Mouse (Mus musculus): ENCODE data around the gene Clip2. TPM values are rescaled to one million over a fixed set of nuclear protein-coding genes. Genes with fewer than 3 reads are reported as not detected.
A peak's percentile ranks its signal among the peaks of the same experiment; 100 is the strongest.

Gene Clip2
- polyA plus RNA-seq, 1 experiment from 2014 or later = 11.2 TPM

- 79% methylated on average over 6 of the region's 6 CpGs for WGBS
- peaks cover 3% of the 10 kb centered on the region; the same call in 1 of the 2 replicates for H3K9me3 ChIP-seq
- no peak for ATAC-seq (ENCODE audit: low FRiP score, low read depth)
- peaks cover 13% of the 10 kb centered on the region for H3K36me3 ChIP-seq
- H3K4me2 ChIP-seq (replicated peaks) = no peak overlapping the region
- no peak overlapping the region for H3K9ac ChIP-seq
- no peaks in the 10 kb centered on the region for H3K27me3 ChIP-seq (replicated peaks)
- H3K27ac ChIP-seq = no peak overlapping the region
- H3K4me3 ChIP-seq = no peak overlapping the region
- H3K4me1 ChIP-seq = peaks cover 23% of the 10 kb centered on the region
Observed at GRCm38 (mm10) chr5:134540881-134541280, 11.4 kb downstream of the Clip2 start.

DNA sequence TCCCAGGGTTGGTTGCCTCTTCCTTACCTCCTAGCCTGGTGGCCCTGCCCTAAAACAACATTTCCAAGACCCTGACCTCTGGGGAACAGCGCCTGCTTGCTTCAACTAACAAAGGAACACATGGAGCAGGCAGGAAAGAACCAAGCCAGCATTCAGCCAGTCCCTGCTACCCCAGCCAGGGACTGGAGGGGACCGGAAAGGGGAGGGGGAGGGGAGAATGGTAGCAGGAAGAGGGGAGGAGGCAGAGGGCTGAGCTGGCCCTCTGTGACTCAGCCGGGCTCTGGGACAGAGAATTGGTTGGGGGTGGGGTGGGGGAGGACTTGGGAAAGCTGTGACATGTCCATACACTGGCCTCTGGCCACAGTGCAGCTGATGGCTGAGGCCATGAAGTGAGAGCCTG is 12.3 kb downstream of the Clip2 start:
- no peak overlapping the region for H3K4me3 ChIP-seq
- 8% methylated on average over 3 of the region's 3 CpGs for WGBS
- 0 out of 2 replicates have a peak overlapping the region, but pooled peaks have one; percentile 3 for H3K4me2 ChIP-seq (replicated peaks)
- H3K27me3 ChIP-seq (replicated peaks) = no peaks in the 10 kb centered on the region
- no peak overlapping the region for H3K9ac ChIP-seq
- H3K4me1 ChIP-seq = peaks cover 23% of the 10 kb centered on the region
- peaks cover 21% of the 10 kb centered on the region for H3K36me3 ChIP-seq
- peaks cover 3% of the 10 kb centered on the region; the same call in 1 of the 2 replicates for H3K9me3 ChIP-seq
- H3K27ac ChIP-seq = peak overlapping the region; percentile 46
- ATAC-seq (ENCODE audit: low FRiP score, low read depth) = no peak

DNA sequence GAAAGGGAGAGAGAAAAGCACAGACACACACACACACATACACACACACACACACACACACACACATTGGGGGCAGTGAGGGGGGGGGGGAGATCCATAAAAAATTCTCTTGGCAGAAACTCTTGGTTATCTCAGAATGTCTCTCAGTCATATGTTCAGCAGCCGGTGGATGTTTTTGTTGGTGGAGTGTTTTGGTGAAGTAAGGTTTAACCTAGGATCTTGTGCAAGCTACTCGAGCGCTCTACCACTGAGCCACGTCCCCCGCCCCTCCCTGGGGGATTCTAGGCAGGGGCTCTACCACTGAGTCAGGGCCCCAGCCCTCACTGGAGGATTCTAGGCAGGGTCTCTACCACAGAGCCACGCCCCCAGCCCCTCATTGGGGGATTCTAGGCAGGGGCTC is 16.2 kb downstream of the Clip2 start:
- Histone ChIP-seq H3K9ac (no peak overlapping the region), H3K27me3 (replicated peaks) (no peaks in the 10 kb centered on the region), H3K4me3 (no peak overlapping the region), H3K36me3 (peaks cover 51% of the 10 kb centered on the region), H3K27ac (no peak overlapping the region), H3K4me1 (peaks cover 12% of the 10 kb centered on the region), H3K9me3 (peaks cover 3% of the 10 kb centered on the region; the same call in 1 of the 2 replicates), H3K4me2 (replicated peaks) (no peak overlapping the region)
- WGBS = 93% methylated on average over 6 of the region's 6 CpGs
- no peak for ATAC-seq (ENCODE audit: low FRiP score, low read depth)

DNA sequence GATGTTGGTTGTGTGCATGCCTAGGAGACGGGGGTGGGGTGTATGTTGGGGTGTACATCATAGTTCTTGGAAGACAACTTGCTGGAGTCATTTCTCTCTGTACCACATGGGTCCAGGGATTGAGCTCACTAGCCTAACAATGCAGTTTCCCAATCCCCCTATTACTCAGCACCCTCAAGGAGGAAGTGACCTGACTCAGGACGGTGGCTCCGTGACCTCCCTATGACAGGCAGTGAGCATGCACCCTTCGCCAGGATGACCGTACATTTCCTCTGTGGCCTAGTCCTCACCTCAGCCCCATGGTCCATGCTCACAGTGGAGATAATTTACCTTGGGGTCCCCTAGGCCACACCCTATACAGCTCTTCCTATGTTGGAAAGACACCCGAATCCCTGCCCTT is 19.8 kb downstream of the Clip2 start:
- Histone ChIP-seq H3K36me3 (peaks cover 46% of the 10 kb centered on the region), H3K4me1 (0 out of 2 replicates have a peak, but pooled peaks cover 8% of the 10 kb centered on the region), H3K9ac (no peak overlapping the region), H3K4me2 (replicated peaks) (no peak overlapping the region), H3K9me3 (no peaks in the 10 kb centered on the region), H3K27ac (no peak overlapping the region), H3K4me3 (no peak overlapping the region), H3K27me3 (replicated peaks) (no peaks in the 10 kb centered on the region)
- ATAC-seq (ENCODE audit: low FRiP score, low read depth) = no peak
- WGBS = 96% methylated on average over 6 of the region's 6 CpGs

DNA sequence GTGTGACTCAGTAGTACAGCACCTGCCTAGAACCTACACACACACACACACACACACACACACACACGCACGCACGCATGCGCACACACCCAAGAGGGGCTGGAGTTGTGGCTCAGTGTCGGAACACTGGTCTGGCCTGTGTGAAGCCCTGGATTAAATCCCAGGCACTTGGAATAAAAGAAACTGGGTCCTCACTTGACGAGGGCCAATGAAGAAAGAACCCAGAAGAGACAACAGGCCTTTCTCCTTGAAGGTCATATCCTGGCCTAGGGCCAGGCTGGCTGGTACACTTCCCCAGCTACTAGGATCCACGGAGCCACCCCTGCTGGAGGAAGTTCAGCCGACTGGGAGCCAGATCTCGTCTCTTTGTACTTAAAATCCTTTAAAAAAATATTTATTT is 20.6 kb downstream of the Clip2 start:
- 91% methylated on average over 9 of the region's 9 CpGs for WGBS

DNA sequence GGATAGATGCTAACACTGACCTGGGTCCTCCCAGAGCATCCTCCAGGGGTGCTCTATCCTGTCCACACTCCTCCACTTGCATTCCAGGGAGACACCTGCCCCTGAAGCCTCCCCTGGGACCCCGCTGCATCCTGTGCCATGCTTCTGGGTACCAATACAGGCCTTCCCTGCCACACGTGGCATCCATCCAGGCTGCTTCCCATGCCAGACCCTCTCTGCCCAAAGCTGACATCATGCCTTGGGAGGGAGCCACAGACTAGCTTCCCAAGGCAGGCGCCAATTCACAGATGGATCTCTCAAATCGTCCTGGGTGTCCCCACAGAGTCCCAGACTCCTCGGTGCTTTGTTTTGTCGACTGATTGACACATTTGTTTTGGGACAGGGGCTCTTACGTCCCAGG is 21.4 kb downstream of the Clip2 start:
- H3K4me2 ChIP-seq (replicated peaks) = no peak overlapping the region
- H3K4me3 ChIP-seq = no peak overlapping the region
- ATAC-seq (ENCODE audit: low FRiP score, low read depth) = no peak
- H3K4me1 ChIP-seq = 0 out of 2 replicates have a peak, but pooled peaks cover 8% of the 10 kb centered on the region
- no peak overlapping the region for H3K9ac ChIP-seq
- H3K27me3 ChIP-seq (replicated peaks) = no peaks in the 10 kb centered on the region
- H3K9me3 ChIP-seq = no peaks in the 10 kb centered on the region
- peaks cover 56% of the 10 kb centered on the region for H3K36me3 ChIP-seq
- 77% methylated on average over 7 of the region's 7 CpGs for WGBS
- no peak overlapping the region for H3K27ac ChIP-seq

More for the DNA sequence above, 20.6 kb downstream of the Clip2 start:
- H3K27ac ChIP-seq = no peak overlapping the region
- H3K4me3 ChIP-seq = no peak overlapping the region
- ATAC-seq (ENCODE audit: low FRiP score, low read depth) = no peak
- no peaks in the 10 kb centered on the region for H3K9me3 ChIP-seq
- H3K36me3 ChIP-seq = peaks cover 48% of the 10 kb centered on the region
- H3K4me1 ChIP-seq = 0 out of 2 replicates have a peak, but pooled peaks cover 8% of the 10 kb centered on the region
- no peak overlapping the region for H3K9ac ChIP-seq
- no peaks in the 10 kb centered on the region for H3K27me3 ChIP-seq (replicated peaks)
- H3K4me2 ChIP-seq (replicated peaks) = no peak overlapping the region

DNA sequence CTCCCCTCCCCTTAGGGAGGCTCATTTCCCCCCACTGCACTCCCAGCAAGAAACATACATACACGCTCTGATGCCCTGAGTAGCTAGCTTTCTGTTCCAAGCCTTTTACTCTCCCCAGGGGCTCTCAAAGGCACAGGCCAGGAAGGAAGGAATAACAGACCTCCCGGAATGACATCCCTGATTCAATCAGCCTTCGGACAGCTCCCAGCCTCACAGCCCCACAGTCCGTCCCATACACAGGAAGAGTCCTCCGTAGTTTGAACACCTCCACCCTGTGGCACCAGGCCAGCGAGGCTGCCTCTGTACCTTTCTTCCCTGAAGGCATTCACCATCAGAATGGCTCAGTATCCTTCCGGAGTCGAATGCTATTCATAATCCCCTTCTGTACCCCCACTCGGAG is 23.7 kb downstream of the Clip2 start:
- H3K36me3 ChIP-seq = peaks cover 45% of the 10 kb centered on the region
- 38% methylated on average over 9 of the region's 9 CpGs for WGBS
- no peak overlapping the region for H3K9ac ChIP-seq
- 0 out of 2 replicates have a peak, but pooled peaks cover 8% of the 10 kb centered on the region for H3K4me1 ChIP-seq
- ATAC-seq (ENCODE audit: low FRiP score, low read depth) = no peak
- H3K27ac ChIP-seq = no peak overlapping the region
- H3K27me3 ChIP-seq (replicated peaks) = no peaks in the 10 kb centered on the region
- H3K4me3 ChIP-seq = no peak overlapping the region
- no peaks in the 10 kb centered on the region for H3K9me3 ChIP-seq
- H3K4me2 ChIP-seq (replicated peaks) = no peak overlapping the region

DNA sequence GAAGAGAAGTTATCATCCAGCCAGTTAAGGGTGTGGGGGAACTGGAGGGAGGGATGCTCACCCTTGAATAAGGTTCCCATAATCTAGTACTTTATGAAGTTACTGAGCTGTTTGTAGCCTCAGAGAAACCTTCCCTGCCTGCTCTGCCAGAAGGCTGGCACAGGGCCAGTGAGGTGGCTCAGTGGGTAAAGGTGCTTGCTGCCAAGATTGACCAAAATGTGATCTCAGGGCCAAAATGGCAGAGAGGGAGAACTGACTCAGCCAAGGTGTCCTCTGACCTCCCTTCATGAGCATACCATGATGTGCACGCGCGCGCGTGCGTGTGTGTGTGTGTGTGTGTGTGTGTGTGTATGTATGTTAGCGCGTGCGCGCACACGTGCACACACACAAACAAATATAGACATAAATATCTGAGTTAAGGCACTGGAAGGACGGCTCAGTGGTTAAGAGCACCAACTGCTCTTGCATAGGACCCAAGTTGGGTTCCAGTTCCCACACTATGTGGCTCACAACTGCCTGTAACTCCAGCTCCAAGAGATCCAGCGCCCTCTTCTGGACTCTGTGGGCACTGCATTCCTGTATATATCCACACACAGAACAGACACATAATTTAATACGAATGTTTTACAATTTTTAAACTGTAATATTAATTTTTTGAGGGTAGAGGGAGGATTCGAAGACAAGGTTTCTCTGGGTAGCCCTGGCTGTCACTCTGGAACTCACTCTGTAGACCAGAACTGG is 26.1 kb downstream of the Clip2 start:
- 93% methylated on average over 15 of the region's 15 CpGs for WGBS

DNA sequence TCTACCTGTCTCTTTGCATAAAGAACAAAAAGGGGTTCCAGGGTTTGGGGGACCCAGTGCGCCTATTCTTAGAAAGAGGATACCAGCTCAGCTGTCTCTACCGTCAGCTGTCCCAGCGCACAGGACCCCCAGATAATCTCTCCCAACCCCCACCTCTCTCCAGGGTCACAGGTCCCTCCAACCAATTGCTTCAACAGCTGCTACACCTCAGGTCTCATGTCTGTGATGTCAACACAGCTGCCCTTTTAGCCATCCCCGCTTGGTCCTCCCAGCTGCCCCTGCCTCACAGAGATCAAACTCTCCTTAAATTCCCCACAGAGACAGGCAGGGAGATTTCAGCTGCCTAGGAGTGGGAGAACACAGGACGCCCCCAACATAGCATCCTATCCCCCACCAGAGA is 28.5 kb downstream of the Clip2 start:
- Histone ChIP-seq H3K4me1 (0 out of 2 replicates have a peak, but pooled peaks cover 7% of the 10 kb centered on the region), H3K27ac (no peak overlapping the region), H3K9ac (no peak overlapping the region), H3K4me2 (replicated peaks) (no peak overlapping the region), H3K36me3 (peaks cover 61% of the 10 kb centered on the region), H3K4me3 (no peak overlapping the region), H3K9me3 (no peaks in the 10 kb centered on the region), H3K27me3 (replicated peaks) (no peaks in the 10 kb centered on the region)
- ATAC-seq (ENCODE audit: low FRiP score, low read depth) = no peak
- 80% methylated on average over 5 of the region's 5 CpGs for WGBS

More for the DNA sequence above, 26.1 kb downstream of the Clip2 start:
- Histone ChIP-seq H3K9ac (no peak overlapping the region), H3K4me3 (no peak overlapping the region), H3K27ac (no peak overlapping the region), H3K4me1 (0 out of 2 replicates have a peak, but pooled peaks cover 8% of the 10 kb centered on the region), H3K9me3 (no peaks in the 10 kb centered on the region), H3K36me3 (peaks cover 48% of the 10 kb centered on the region), H3K27me3 (replicated peaks) (no peaks in the 10 kb centered on the region), H3K4me2 (replicated peaks) (no peak overlapping the region)
- no peak for ATAC-seq (ENCODE audit: low FRiP score, low read depth)

DNA sequence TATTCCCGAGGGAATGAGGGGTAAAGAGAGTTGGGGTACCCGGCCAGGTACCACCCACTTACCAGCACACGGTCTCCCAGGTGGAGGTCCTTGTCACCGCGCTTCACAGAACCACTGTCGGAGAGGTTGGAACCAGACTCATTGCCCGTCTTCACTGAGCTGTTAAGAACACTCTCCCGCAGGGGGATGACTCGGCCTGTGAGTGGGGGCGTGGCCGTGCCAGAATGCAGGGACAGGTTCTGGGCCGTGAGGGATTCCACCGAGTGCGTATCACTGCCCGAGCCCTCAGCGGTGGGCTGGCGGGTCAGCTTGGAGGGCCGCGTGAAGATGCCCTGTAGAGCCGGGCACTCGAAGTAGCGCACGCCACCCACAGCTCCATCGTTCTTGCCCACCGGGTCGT is 29.7 kb downstream of the Clip2 start:
- Histone ChIP-seq H3K9ac (no peak overlapping the region), H3K27ac (no peak overlapping the region), H3K4me2 (replicated peaks) (no peak overlapping the region), H3K27me3 (replicated peaks) (no peaks in the 10 kb centered on the region), H3K4me1 (no peaks in the 10 kb centered on the region), H3K36me3 (peaks cover 72% of the 10 kb centered on the region), H3K9me3 (no peaks in the 10 kb centered on the region), H3K4me3 (no peak overlapping the region)
- ATAC-seq (ENCODE audit: low FRiP score, low read depth) = no peak
- 95% methylated on average over 26 of the region's 26 CpGs for WGBS

GRCm38 (mm10) chr5:134521806-134522205 is 30.4 kb downstream of the Clip2 start:
- Histone ChIP-seq H3K9ac (no peak overlapping the region), H3K4me1 (no peaks in the 10 kb centered on the region), H3K4me3 (no peak overlapping the region), H3K4me2 (replicated peaks) (no peak overlapping the region), H3K27me3 (replicated peaks) (no peaks in the 10 kb centered on the region), H3K9me3 (no peaks in the 10 kb centered on the region), H3K27ac (no peak overlapping the region), H3K36me3 (peaks cover 79% of the 10 kb centered on the region)
- WGBS = 92% methylated on average over 7 of the region's 7 CpGs
- ATAC-seq (ENCODE audit: low FRiP score, low read depth) = no peak

DNA sequence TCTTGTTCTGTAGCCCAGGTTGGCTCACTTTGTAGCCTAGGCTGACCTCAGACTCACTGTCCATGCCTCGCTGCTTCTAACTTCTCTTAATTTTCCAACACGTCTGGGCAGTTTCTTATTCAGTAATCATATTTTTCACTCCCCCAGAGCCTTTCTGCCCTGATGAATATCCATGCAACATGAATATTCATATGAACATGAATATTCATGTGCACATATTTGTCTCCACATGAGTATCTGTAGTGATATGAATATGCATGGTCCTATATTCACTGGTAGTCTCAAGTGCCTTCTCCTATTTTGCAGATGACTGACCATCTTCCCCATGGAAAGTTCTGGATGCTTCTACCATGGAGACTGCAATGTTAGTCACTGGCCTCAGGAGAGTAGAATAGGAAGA is 31.1 kb downstream of the Clip2 start:
- H3K9me3 ChIP-seq = no peaks in the 10 kb centered on the region
- H3K4me2 ChIP-seq (replicated peaks) = no peak overlapping the region
- no peaks in the 10 kb centered on the region for H3K4me1 ChIP-seq
- no peak for ATAC-seq (ENCODE audit: low FRiP score, low read depth)
- no peaks in the 10 kb centered on the region for H3K27me3 ChIP-seq (replicated peaks)
- peaks cover 79% of the 10 kb centered on the region for H3K36me3 ChIP-seq
- no peak overlapping the region for H3K4me3 ChIP-seq
- no peak overlapping the region for H3K9ac ChIP-seq
- H3K27ac ChIP-seq = no peak overlapping the region
- WGBS = 85% methylated on average over 2 of the region's 2 CpGs

- no peak for ATAC-seq (ENCODE audit: low FRiP score, low read depth)
- 90% methylated on average over 4 of the region's 4 CpGs for WGBS
- Histone ChIP-seq H3K9ac (no peak overlapping the region), H3K4me1 (no peaks in the 10 kb centered on the region), H3K27ac (no peak overlapping the region), H3K36me3 (peaks cover 82% of the 10 kb centered on the region), H3K4me3 (no peak overlapping the region), H3K4me2 (replicated peaks) (no peak overlapping the region), H3K27me3 (replicated peaks) (no peaks in the 10 kb centered on the region), H3K9me3 (no peaks in the 10 kb centered on the region)
Observed at GRCm38 (mm10) chr5:134520120-134520519, 32.1 kb downstream of the Clip2 start.

Data from neural tube, embryonic 12.5 days (tissue).